Mouse (Mus musculus): ENCODE measurements at regions not wholly inside any gene's neighbourhood (a gene's known extent, or its start where the extent isn't known, plus 50 kb on each side); places are given as distances from the start of the nearest gene placed in this dataset.

- no peak for DNase-seq
Measured at GRCm38 (mm10) chr11:117538732-117539131, 54.6 kb downstream of the Gm11733 start.

- DNase-seq: no peak
Measured at GRCm38 (mm10) chr11:117540609-117541008, 56.4 kb downstream of the Gm11733 start.

GRCm38 (mm10) chr11:117541205-117541884 is 57.2 kb downstream of the Gm11733 start:
- DNase-seq: peak; percentile 13

- DNase-seq: no peak
Measured at GRCm38 (mm10) chr11:117543191-117543590, 59.0 kb downstream of the Gm11733 start.

GRCm38 (mm10) chr11:117544507-117544906 is 60.3 kb downstream of the Gm11733 start:
- DNase-seq: no peak

GRCm38 (mm10) chr11:117544926-117545325 is 60.8 kb downstream of the Gm11733 start:
- no peak for DNase-seq

GRCm38 (mm10) chr11:117551926-117552325 is 67.8 kb downstream of the Gm11733 start:
- DNase-seq: no peak

GRCm38 (mm10) chr11:117552430-117552969 is 68.3 kb downstream of the Gm11733 start:
- no peak for DNase-seq

GRCm38 (mm10) chr11:117554111-117554510 is 69.9 kb downstream of the Gm11733 start:
- DNase-seq: no peak

GRCm38 (mm10) chr11:117557474-117558381 is 73.6 kb downstream of the Gm11733 start:
- DNase-seq: no peak

GRCm38 (mm10) chr11:117559839-117560238 is 75.7 kb downstream of the Gm11733 start:
- DNase-seq: no peak

GRCm38 (mm10) chr11:117567961-117568605 is 83.9 kb downstream of the Gm11733 start:
- DNase-seq: no peak

- no peak for DNase-seq
Measured at GRCm38 (mm10) chr11:117568606-117568991, 84.4 kb downstream of the Gm11733 start.

- no peak for DNase-seq
Measured at GRCm38 (mm10) chr11:117569566-117570101, 84.5 kb upstream of the Tnrc6c start.

- DNase-seq: no peak
Measured at GRCm38 (mm10) chr11:117571858-117572257, 82.2 kb upstream of the Tnrc6c start.

GRCm38 (mm10) chr11:117574721-117575120 is 79.4 kb upstream of the Tnrc6c start:
- no peak for DNase-seq

GRCm38 (mm10) chr11:117579121-117579520 is 75.0 kb upstream of the Tnrc6c start:
- no peak for DNase-seq

GRCm38 (mm10) chr11:117579720-117580119 is 74.4 kb upstream of the Tnrc6c start:
- DNase-seq: no peak

- no peak for DNase-seq
Measured at GRCm38 (mm10) chr11:117583478-117583877, 70.6 kb upstream of the Tnrc6c start.

GRCm38 (mm10) chr11:117585556-117585955 is 68.5 kb upstream of the Tnrc6c start:
- DNase-seq: no peak

- no peak for DNase-seq
Measured at GRCm38 (mm10) chr11:117586063-117586462, 68.0 kb upstream of the Tnrc6c start.

GRCm38 (mm10) chr11:117586857-117587425 is 67.1 kb upstream of the Tnrc6c start:
- DNase-seq: no peak

GRCm38 (mm10) chr11:117589006-117589405 is 65.1 kb upstream of the Tnrc6c start:
- DNase-seq: no peak
